Mouse (Mus musculus): ENCODE data around the gene Slc2a9.
"Not testable (repeated sequence)": the region's sequence is repeated elsewhere in the genome, so short reads cannot be mapped to it uniquely, and the experiment has no call there.

Gene Slc2a9

DNA sequence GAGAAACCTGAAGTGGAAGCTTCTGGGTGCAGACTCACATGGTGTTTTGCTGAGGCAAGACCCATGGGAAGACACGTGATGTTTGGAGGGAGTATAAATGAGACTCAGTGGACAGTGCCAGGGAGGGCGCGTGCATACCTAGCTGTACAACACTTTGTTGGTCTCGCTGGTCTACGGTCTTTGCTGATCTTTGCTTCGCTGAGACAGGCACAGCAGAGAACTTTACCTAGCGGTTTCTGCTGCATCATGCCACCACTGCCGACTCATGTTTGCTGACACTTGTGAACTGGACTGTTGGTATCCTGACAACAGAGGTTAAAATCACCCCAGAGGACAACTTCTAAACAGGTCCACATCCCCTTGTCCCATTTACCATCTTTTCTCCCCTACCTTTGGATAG lies 2.9 kb downstream of the Slc2a9 start:
- no peak for DNase-seq (ENCODE audit: low read depth, low spot score)

- DNase-seq (ENCODE audit: low read depth, low spot score), result no peak
These were observed 3.6 kb downstream of the Slc2a9 start for GRCm38 (mm10) chr5:38499316-38499811.

GRCm38 (mm10) chr5:38498479-38498878 lies 4.5 kb downstream of the Slc2a9 start:
- no peak for DNase-seq (ENCODE audit: low read depth, low spot score)

DNA sequence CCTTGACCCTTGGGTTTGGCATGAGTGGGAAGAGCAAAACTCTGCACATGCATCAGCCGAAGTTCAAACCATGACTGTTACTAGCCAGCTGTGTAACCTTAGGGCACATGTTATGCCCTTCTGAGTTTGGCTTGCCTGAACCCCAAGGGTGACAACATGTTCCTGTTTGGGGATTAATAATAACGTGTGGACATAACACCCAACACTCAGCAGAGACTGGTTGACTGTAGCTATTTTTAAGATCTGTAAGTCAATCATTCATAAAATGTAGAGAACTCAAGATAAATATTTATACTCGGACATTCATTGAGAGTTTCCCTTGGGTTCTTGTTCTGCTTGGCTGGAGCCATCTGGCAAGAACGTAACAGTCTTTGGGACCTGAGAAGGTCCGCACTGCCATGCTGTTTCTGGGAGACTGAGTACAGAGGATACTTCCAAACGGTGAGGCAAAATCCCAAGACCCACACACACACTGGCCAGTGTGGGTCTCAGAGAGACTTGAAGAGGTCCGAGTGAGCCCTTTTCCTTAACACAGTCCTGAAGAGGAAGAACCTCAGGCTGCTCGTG lies 6.4 kb downstream of the Slc2a9 start:
- DNase-seq (ENCODE audit: low read depth, low spot score), result no peak

DNA sequence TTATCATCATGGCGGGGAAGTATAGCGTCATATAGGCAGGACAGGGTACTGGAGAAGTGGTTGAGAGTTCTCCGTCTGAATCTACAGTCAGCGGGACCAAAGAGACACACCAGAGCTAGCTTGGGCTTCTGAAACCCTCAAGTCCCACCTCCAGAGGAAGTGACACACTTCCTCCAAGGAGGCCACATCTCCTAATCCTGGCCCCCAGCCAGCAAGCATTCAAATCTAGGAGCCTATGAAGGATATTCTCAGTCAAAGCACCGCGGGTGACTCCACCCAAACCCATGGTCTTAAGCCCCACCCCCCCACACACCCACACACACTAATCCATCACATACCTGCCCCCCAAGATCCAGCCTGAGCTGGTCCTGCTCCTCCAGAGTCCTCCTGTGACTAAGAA lies 9.1 kb downstream of the Slc2a9 start:
- no peak for DNase-seq (ENCODE audit: low read depth, low spot score)

DNA sequence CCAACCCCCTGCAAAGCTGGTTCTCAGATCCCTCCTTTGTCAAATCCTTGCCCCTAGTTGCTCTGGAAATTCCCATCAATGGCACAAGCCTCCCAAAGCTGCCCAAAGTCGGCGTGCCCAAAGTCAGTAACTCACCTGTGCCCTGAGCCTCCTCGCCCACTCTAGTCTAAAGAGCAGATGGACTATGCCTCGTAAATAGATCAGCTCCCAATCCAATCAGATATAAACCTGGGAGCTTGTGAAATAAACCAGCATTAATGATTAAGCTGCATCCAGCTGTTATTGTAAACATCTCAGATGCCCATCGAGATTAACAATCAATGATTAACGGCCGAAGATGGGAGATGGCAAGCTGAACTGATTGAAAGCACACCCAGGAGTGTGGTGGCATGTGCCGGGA lies 11.2 kb downstream of the Slc2a9 start:
- DNase-seq (ENCODE audit: low read depth, low spot score), result no peak

GRCm38 (mm10) chr5:38489739-38490138 lies 13.2 kb downstream of the Slc2a9 start:
- DNase-seq (ENCODE audit: low read depth, low spot score), result no peak

- DNase-seq (ENCODE audit: low read depth, low spot score), result no peak
These were observed 14.0 kb downstream of the Slc2a9 start for GRCm38 (mm10) chr5:38488673-38489615.

DNA sequence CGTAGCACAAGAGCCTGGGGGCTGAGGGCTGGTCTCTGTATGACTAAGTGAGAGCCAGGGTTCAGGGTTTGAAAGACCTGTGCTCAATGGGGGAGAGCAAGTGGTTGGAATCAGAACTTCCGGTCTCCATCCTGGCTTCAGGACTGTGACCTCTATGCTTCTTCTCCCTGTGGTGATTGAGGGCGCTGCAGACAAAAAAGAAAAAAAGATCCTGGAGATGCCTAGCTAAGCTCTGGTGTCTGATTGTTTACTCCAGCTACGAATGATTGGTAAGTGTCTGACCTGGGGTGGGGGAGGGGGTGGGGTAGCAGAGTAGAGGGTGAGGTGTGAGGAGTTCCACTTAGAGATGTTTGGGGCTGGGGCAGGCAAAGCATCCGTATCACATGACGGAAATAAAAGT lies 14.9 kb downstream of the Slc2a9 start:
- DNase-seq (ENCODE audit: low read depth, low spot score), result no peak

GRCm38 (mm10) chr5:38487247-38487646 lies 15.7 kb downstream of the Slc2a9 start:
- no peak for DNase-seq (ENCODE audit: low read depth, low spot score)

GRCm38 (mm10) chr5:38485946-38486345 lies 17.0 kb downstream of the Slc2a9 start:
- no peak for DNase-seq (ENCODE audit: low read depth, low spot score)

DNA sequence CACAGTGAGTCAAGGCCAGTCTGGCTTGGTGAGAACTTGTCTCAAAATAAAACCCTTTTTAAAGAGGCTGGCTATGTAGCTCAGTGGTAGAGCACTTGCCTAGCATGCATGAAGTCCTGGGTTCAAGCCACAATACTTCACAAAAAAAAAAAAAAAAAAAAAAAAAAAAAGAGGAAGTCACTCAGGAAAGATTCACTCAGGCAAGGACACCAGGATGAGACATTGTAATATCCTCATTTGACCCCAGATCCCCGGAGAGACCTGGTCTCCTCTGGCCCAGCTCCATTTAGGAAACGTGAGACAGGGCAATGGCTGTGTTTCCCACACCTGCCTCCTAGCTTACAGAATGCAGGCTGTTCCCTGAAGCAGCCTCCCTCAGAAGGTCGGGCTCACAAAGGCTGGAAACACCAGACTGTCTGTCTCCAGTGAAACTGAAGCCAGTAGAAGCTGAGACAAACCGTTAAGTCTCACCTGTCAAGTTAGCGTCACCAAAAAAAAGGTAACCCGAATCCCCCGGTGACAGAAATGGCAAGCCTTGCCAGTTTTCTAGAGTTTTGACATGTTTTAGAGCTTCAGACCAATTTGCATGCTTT lies 19.3 kb downstream of the Slc2a9 start:
- no peak for DNase-seq (ENCODE audit: low read depth, low spot score)

DNA sequence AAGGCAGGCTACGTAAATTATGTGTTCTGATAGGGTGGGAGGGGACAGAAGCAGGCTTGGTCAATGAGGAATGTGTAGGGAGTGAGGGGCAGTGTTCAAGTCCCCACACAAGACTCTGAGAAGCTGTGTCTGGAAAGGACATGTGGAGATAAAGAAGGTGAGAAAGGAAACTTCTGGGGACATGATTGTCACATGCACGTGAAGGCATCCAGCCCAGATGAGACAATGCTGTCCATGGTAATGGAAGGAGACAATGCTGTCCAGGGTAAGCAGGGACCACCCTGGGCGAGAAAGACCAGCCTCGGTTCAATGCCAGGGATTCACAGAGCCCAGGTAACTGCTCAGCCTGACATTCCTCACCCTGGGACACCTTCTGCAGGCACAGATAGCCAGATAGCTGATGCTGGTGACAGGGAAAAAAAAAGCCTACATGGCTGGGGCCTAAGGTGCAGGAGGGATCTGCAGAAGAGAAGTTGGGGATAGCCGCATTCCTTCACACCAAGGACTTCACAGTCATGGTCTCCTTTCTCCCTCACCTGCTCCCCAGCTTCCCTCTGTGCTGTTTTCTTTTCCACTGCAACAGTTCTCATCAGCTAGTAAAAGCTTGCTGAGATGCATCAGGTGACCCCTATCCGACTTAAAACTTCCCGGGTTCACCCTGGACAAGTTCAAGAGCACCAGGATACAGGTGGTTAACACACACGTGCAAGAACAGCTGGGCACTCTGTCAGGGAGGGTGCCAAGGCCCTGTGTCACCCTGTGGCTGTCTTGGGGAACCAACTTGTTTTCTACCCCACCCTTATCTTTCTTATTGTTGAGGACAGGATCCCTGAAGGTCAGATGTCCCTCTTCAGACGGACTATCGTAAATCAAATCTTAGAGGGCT lies 21.9 kb downstream of the Slc2a9 start:
- DNase-seq (ENCODE audit: low read depth, low spot score), result no peak

DNA sequence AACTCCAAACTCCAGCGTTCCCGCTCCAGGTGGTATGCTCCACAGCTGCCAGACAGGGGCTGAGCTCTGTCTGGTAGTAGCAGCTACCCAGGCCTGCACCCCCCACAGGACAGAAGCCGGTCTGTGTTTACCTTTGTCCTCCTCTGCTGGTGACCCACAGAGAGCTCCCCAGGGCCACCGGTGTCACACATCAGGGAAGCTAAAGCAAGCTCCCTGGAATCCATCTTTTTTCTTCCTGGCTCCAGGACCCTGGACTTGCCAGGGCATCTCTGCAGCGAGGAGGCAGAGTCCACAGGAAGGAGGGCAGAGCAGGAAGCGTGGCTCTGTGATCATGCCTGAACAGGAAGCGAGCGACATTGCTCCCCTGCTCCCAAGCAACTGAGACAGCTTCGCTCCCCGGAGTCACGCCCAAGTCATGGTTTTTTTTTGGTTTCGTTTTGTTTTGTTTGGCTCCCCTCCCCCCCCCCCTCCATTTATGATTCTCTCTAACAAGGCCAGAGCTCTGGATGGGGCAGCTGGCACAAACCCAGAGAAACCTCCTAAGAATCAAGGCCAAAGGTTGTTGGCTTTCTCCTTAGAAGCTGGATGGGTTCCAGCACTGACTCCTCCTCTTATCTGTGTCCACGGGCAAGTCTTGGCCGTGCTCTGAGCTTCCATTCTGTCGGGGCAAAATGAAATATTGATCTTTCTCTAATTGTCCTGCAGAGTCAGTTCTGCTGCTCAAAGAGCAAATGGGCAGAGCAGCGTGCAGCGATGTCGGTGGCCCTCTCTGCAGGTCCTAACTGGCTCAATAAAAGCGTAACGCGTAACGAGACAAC lies 22.8 kb downstream of the Slc2a9 start:
- DNase-seq (ENCODE audit: low read depth, low spot score), result no peak

DNA sequence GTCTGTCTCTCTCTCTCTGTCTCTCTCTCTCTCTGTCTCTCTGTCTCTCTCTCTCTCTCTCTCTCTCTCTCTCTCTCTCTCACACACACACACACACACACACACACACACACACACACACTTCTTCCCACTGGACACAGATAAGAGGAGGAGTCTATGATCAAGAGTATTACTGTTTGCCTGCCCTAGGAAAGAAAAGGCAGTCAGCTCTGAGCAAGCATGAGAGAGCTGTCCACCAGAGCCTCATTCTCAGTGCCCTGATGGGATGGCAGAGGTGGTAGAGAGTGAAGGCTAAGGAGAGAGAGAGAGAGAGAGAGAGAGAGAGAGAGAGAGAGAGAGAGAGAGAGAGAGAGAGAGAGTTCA lies 23.4 kb downstream of the Slc2a9 start:
- not testable (repeated sequence) for DNase-seq (ENCODE audit: low read depth, low spot score)

DNA sequence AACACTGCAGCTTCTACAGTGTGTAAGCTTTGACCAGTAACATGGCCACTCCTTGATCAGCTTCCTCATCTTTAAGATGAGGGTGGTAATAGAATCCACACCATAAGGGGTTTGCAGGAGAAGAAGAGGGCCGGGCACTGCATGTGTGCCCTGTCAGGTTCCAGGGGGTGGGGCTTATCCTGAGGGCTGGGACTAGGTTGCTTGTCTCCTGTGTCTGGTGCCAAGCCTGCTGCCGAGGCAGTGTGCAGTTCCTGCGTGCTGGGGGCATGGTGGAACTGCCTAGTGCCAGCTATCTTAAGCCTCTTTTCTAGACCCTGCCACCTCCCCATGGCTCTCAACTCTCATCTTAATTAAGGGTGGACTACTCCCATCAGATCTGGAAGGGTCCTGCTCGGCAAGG lies 23.9 kb downstream of the Slc2a9 start:
- DNase-seq (ENCODE audit: low read depth, low spot score), result no peak

DNA sequence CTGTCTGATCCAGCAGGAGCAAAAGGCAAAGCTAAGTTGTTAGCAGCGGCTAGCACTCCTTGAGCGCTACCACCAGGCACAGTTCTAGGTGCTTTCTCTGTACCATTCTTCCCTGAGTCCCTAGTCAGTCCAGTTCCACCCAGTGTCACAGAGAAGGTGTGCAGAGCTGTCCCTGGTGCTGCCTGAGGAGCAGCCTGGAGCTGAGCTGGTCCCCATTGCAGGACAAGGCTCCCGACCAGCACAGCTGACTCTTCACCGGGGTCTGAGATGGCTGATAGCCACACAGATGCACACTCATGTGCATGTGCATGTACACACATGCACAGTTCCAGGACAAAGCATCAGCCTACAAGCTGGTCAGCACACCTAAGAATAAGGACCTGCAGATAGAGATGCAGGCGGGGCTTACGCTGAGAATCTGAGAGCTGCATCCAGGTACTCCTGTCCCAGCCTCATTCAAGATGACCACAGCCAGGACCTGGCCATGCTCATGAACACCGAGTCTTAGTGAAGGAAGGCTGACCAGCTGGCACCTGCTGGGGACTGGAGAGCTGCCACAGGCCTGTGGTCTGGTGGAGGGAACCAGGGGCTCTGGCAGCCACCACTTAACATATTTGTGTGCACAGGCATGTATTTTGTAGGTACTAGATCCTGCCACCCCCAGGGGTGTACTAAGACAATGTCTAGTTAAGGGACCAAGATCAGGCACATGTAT lies 25.1 kb downstream of the Slc2a9 start:
- no peak for DNase-seq (ENCODE audit: low read depth, low spot score)

DNA sequence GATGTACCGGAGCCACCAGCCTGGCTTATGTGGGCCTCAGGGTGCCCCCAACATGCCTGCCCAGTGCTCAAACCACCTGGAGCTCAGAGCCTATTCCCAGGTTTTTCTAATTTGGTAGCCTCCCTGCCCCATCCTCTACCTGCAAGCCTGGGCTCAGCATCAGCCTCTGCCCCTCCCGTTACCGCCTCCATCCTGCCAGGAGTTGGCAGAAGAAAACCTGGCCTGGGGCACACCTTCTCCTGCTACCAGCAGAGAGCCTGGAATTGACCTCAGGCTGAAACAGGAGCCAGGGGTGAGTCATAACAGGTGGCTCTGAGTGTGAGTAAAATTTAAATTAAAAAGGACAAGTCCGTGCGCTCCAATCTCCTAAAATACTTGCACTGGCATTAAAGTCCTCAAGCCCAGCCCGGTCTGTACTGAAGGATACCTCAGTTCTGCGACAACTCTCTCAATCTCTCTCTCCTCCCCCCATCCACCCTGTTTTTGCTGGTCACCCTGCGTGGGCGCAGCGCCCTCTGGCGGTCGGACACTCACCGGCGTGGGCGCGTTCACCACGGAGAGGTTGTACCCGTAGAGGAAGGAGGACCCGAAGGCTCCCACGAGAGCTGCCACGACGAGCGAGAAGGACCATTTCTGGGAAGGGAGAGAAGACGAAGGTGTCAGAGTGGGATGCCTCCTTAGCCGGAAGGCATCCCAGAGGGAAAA lies 25.9 kb downstream of the Slc2a9 start:
- DNase-seq (ENCODE audit: low read depth, low spot score), result no peak

DNA sequence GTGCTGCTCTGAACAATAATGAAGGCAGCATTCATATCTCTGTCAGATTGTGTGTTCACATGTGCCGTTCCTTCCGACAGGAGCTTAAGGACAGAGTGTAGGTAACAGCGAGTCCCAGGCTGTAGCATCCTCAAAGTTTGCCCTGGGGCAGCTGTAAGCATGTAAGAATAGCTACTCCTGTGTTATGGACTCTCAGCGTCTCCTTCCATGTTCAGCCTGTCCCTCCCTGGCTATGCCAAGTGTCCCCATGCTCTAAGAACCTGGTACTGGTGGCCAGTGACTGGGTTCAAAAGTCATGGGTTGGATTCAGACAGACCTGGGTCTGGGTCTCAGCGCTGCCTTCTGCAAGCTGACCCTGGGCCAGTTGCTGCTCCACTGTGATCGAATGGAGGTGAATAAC lies 32.1 kb downstream of the Slc2a9 start:
- no peak for DNase-seq (ENCODE audit: low read depth, low spot score)
